Mouse (Mus musculus) intestine, embryonic 15.5 days (tissue): ENCODE measurements around the gene Synm. TPM values are rescaled to one million over a fixed set of nuclear protein-coding genes. Genes with fewer than 3 reads are reported as not detected.

ENCODE experiments used
- ATAC-seq: fragments of 200-750 bp; cut with Nextera tagmentation; 2 replicates; pipeline ENCODE4 v1.8.0; 2017; ENCODE audit warnings: moderate TSS enrichment, moderate library complexity
- H3K27ac ChIP-seq: fragments of 300-500 bp; sonication (generic); 2 replicates; pipeline ENCODE4 v1.5.1; 2015; ENCODE audit warnings: mild to moderate bottlenecking, inconsistent platforms
- H3K27me3 ChIP-seq: fragments of 300-500 bp; sonication (generic); replicated peaks from 2 replicates; pipeline ENCODE4 v1.6.1; 2015; ENCODE audit warnings: inconsistent platforms
- H3K36me3 ChIP-seq: fragments of 300-500 bp; sonication (generic); 2 replicates; pipeline ENCODE4 v1.6.1; 2015; ENCODE audit warnings: inconsistent platforms
- H3K4me1 ChIP-seq: fragments of 300-500 bp; sonication (generic); replicated peaks from 2 replicates; pipeline ENCODE4 v1.6.1; 2015; ENCODE audit warnings: inconsistent platforms
- H3K4me2 ChIP-seq: fragments of 300-500 bp; sonication (generic); replicated peaks from 2 replicates; pipeline ENCODE4 v1.6.1; 2015; ENCODE audit warnings: mild to moderate bottlenecking, inconsistent platforms
- H3K4me3 ChIP-seq: fragments of 300-500 bp; sonication (generic); replicated peaks from 2 replicates; pipeline ENCODE4 v1.5.1; 2015; ENCODE audit warnings: inconsistent platforms
- H3K9ac ChIP-seq: fragments of 300-500 bp; sonication (generic); 2 replicates; pipeline ENCODE4 v1.6.1; 2015; ENCODE audit warnings: inconsistent platforms
- H3K9me3 ChIP-seq: fragments of 300-500 bp; sonication (generic); 2 replicates; pipeline ENCODE4 v1.6.1; 2016; ENCODE audit warnings: inconsistent platforms
- WGBS: fragments of 180-500 bp; shearing (Covaris S2); methylation state at CpG from one replicate; pipeline ENCODE4 v1.1.7; 2015; 5-methylcytosine and 5-hydroxymethylcytosine counted together
- polyA plus RNA-seq: library from polyadenylated mRNA; unstranded; fragments of >200 nt; fragmentation: Nextera tagmentation; extraction: Ambion mirVana; gene quantifications from 2 replicates; pipeline ENCODE4 v1.2.1, GENCODE M21; 2015

Synm gene
- polyA plus RNA-seq, 1 experiment from 2014 or later: 4.7 TPM

DNA sequence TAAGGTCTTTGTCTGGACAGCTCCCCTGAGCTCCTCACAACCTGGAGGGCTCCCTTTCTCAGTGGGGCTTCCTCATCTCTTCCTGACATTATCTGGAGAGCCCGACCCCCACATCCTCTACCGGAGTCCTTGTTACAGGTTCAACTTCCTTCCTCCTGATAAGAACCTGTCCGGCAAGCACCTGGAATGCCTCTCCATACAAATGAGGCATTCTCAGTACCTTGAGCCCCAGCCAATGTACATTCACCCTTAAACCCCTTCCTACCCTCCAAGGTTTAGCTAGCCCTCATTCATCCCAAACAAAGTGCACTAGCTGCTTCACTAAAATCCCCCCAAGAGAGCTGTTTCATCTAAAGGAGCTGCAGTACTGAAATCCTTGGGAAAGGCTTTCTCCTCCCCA, 16.1 kb upstream of the Synm start:
- Histone ChIP-seq H3K4me3 (no peak overlapping the region), H3K9ac (no peak overlapping the region), H3K27ac (no peak overlapping the region), H3K4me2 (no peak overlapping the region), H3K9me3 (no peaks in the 10 kb centered on the region), H3K27me3 (no peaks in the 10 kb centered on the region), H3K36me3 (no peaks in the 10 kb centered on the region), H3K4me1 (peaks cover 4% of the 10 kb centered on the region; the same call in 1 of the 2 replicates)
- no peak for ATAC-seq
- 55% methylated on average over 3 of the region's 3 CpGs for WGBS

DNA sequence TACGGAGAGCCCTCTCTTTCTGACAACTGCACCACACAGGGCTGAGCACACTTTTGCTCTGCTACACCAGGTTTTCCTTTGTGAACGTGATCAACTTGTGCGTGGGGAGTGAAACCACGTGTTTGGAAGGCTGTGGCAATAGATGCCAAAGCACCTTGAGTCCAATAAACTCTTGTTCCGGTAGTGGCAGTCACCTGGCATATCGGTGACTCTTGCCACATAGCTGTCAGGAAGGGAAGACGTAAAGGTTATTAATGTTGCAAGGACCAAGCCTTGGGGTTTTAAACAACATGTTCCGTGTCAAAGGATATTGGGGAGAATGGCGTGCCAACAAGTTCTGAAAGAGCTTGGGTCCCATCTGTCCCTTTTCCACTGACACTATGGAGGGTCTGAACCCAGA, 12.7 kb upstream of the Synm start:
- WGBS: 89% methylated on average over 9 of the region's 9 CpGs
- Histone ChIP-seq H3K9ac (no peak overlapping the region), H3K4me2 (no peak overlapping the region), H3K4me1 (peaks cover 4% of the 10 kb centered on the region; the same call in 1 of the 2 replicates), H3K4me3 (no peak overlapping the region), H3K27me3 (no peaks in the 10 kb centered on the region), H3K36me3 (no peaks in the 10 kb centered on the region), H3K9me3 (no peaks in the 10 kb centered on the region), H3K27ac (no peak overlapping the region)
- no peak for ATAC-seq

GRCm38 (mm10) chr7:67769487-67769886, 9.9 kb upstream of the Synm start:
- H3K36me3 ChIP-seq: no peaks in the 10 kb centered on the region
- no peak overlapping the region for H3K4me3 ChIP-seq
- no peaks in the 10 kb centered on the region for H3K9me3 ChIP-seq
- H3K4me2 ChIP-seq: no peak overlapping the region
- H3K27me3 ChIP-seq: no peaks in the 10 kb centered on the region
- WGBS: 88% methylated on average over 5 of the region's 5 CpGs
- H3K4me1 ChIP-seq: no peaks in the 10 kb centered on the region
- H3K27ac ChIP-seq: no peak overlapping the region
- H3K9ac ChIP-seq: no peak overlapping the region
- ATAC-seq: no peak

DNA sequence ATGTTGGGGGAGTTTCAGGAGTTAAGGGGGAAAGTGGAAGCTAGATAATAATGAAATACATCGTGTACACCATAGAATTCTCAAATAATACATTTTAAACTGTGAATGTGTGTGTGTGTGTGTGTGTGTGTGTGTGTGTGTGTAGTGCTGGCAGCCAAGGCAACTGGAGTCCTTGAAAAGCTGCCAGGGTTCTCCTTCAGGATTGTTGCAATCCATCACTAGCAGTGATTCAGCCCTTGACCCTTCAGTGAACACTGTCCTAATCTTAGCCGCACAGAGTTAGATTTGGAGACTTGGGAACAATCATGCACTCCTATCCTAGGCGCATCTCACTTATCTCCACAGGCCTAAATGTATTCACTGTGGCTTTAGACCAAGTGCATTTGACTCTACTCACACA, 8.6 kb upstream of the Synm start:
- Histone ChIP-seq H3K27me3 (no peaks in the 10 kb centered on the region; the same call in 1 of the 2 replicates), H3K9ac (no peak overlapping the region), H3K4me3 (no peak overlapping the region), H3K9me3 (no peaks in the 10 kb centered on the region), H3K36me3 (no peaks in the 10 kb centered on the region), H3K4me2 (no peak overlapping the region), H3K4me1 (no peaks in the 10 kb centered on the region), H3K27ac (no peak overlapping the region)
- WGBS: 64% methylated on average over 3 of the region's 3 CpGs
- ATAC-seq: no peak

- no peaks in the 10 kb centered on the region for H3K36me3 ChIP-seq
- ATAC-seq: no peak
- H3K4me1 ChIP-seq: peaks cover 4% of the 10 kb centered on the region
- H3K27ac ChIP-seq: no peak overlapping the region
- no peak overlapping the region for H3K9ac ChIP-seq
- H3K9me3 ChIP-seq: no peaks in the 10 kb centered on the region
- no peak overlapping the region for H3K4me2 ChIP-seq
- WGBS: 58% methylated on average over 3 of the region's 3 CpGs
- no peak overlapping the region for H3K4me3 ChIP-seq
- H3K27me3 ChIP-seq: peaks cover 4% of the 10 kb centered on the region; the same call in 1 of the 2 replicates
These were observed 4.1 kb upstream of the Synm start for GRCm38 (mm10) chr7:67763625-67764024.

GRCm38 (mm10) chr7:67758858-67759628, 499 bp downstream of the Synm start:
- Histone ChIP-seq H3K4me2 (peak overlapping the region; percentile 100), H3K27me3 (peaks cover 6% of the 10 kb centered on the region; the same call in 1 of the 2 replicates), H3K9ac (peak overlapping the region; percentile 56), H3K36me3 (no peaks in the 10 kb centered on the region), H3K4me3 (peak overlapping the region; percentile 53), H3K4me1 (peaks cover 7% of the 10 kb centered on the region), H3K27ac (peak overlapping the region; percentile 34), H3K9me3 (no peaks in the 10 kb centered on the region)
- WGBS: under 1% methylated on average over 92 of the region's 92 CpGs
- peak; percentile 88 for ATAC-seq

GRCm38 (mm10) chr7:67758506-67758857, 1.1 kb downstream of the Synm start:
- ATAC-seq: no peak
- peaks cover 6% of the 10 kb centered on the region; the same call in 1 of the 2 replicates for H3K27me3 ChIP-seq
- peak overlapping the region; percentile 56 for H3K9ac ChIP-seq
- peak overlapping the region; percentile 100 for H3K4me2 ChIP-seq
- no peaks in the 10 kb centered on the region for H3K36me3 ChIP-seq
- 2% methylated on average over 19 of the region's 19 CpGs for WGBS
- H3K4me1 ChIP-seq: peaks cover 7% of the 10 kb centered on the region
- 0 out of 2 replicates have a peak overlapping the region, but pooled peaks have one; percentile 34 for H3K27ac ChIP-seq
- H3K9me3 ChIP-seq: no peaks in the 10 kb centered on the region
- peak overlapping the region; percentile 53 for H3K4me3 ChIP-seq

DNA sequence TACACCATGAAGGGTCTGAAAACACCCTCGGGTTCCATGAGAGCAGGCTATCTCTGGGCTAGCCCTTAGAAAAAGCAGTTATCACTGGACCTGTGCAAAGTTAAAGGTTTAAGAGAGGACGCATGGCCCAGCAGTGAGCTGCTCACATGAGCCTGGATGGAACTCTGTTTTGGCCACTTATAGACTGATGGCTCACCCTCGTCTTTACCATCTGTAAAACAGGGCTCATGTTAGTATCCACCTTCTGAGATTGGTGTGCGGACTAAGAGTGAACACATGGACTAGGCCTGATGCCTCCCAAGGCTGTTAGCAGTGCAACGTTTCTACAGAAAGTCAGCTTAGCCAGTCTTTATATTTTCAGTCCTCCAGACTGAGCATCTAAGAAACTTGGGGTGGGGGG, 2.9 kb downstream of the Synm start:
- WGBS: 85% methylated on average over 5 of the region's 5 CpGs
- no peaks in the 10 kb centered on the region for H3K9me3 ChIP-seq

GRCm38 (mm10) chr7:67755366-67755765, 4.2 kb downstream of the Synm start:
- ATAC-seq: no peak
- 81% methylated on average over 7 of the region's 7 CpGs for WGBS
- H3K4me2 ChIP-seq: no peak overlapping the region
- H3K4me1 ChIP-seq: peaks cover 7% of the 10 kb centered on the region
- no peaks in the 10 kb centered on the region for H3K9me3 ChIP-seq
- no peak overlapping the region for H3K4me3 ChIP-seq
- H3K27me3 ChIP-seq: peaks cover 6% of the 10 kb centered on the region; the same call in 1 of the 2 replicates
- H3K9ac ChIP-seq: no peak overlapping the region
- no peak overlapping the region for H3K27ac ChIP-seq
- no peaks in the 10 kb centered on the region for H3K36me3 ChIP-seq

More for the DNA sequence above, 2.9 kb downstream of the Synm start:
- Histone ChIP-seq H3K4me3 (no peak overlapping the region), H3K36me3 (no peaks in the 10 kb centered on the region), H3K9ac (no peak overlapping the region), H3K27ac (no peak overlapping the region), H3K27me3 (peaks cover 6% of the 10 kb centered on the region; the same call in 1 of the 2 replicates), H3K4me1 (peaks cover 7% of the 10 kb centered on the region), H3K4me2 (no peak overlapping the region)
- ATAC-seq: no peak

DNA sequence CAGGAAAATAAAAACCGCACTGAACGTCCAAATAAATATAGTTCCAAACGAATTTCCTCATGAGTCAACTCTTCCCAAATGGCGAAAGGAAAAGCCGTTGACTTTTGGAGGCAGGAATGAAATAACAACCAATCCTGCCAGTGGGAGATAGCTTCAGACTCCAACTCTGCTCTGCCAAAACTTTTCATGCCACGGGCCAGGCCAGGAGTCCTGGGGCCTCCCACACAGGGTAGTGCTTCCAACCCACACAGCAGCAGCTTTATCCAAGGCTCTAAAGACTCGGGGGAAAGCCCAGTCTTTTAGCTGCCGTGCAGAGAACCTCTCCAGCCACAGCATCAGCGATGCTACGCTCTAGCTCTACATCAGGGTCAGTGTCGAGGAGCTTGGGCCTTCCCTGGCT, 4.9 kb downstream of the Synm start:
- H3K27me3 ChIP-seq: peaks cover 6% of the 10 kb centered on the region; the same call in 1 of the 2 replicates
- H3K9me3 ChIP-seq: no peaks in the 10 kb centered on the region
- no peak overlapping the region for H3K9ac ChIP-seq
- no peak for ATAC-seq
- H3K4me3 ChIP-seq: no peak overlapping the region
- H3K4me1 ChIP-seq: peaks cover 7% of the 10 kb centered on the region
- WGBS: 72% methylated on average over 11 of the region's 11 CpGs
- no peak overlapping the region for H3K4me2 ChIP-seq
- H3K27ac ChIP-seq: no peak overlapping the region
- H3K36me3 ChIP-seq: no peaks in the 10 kb centered on the region

GRCm38 (mm10) chr7:67749441-67750239, 9.9 kb downstream of the Synm start:
- Histone ChIP-seq H3K27me3 (no peaks in the 10 kb centered on the region), H3K4me2 (no peak overlapping the region), H3K4me3 (no peak overlapping the region), H3K27ac (no peak overlapping the region), H3K9ac (no peak overlapping the region), H3K9me3 (no peaks in the 10 kb centered on the region), H3K4me1 (0 out of 2 replicates have a peak, but pooled peaks cover 8% of the 10 kb centered on the region), H3K36me3 (no peaks in the 10 kb centered on the region)
- no peak for ATAC-seq
- WGBS: 70% methylated on average over 4 of the region's 4 CpGs

GRCm38 (mm10) chr7:67747731-67748305, 11.7 kb downstream of the Synm start:
- no peaks in the 10 kb centered on the region for H3K9me3 ChIP-seq
- H3K36me3 ChIP-seq: no peaks in the 10 kb centered on the region
- no peak overlapping the region for H3K27ac ChIP-seq
- H3K9ac ChIP-seq: no peak overlapping the region
- H3K4me2 ChIP-seq: no peak overlapping the region
- 0 out of 2 replicates have a peak, but pooled peaks cover 8% of the 10 kb centered on the region for H3K4me1 ChIP-seq
- peak; percentile 49; the same call in 1 of the 2 replicates for ATAC-seq
- no peak overlapping the region for H3K4me3 ChIP-seq
- WGBS: 77% methylated on average over 4 of the region's 4 CpGs
- H3K27me3 ChIP-seq: no peaks in the 10 kb centered on the region
